Mouse (Mus musculus) spleen, adult 2 months (tissue): ENCODE measurements around the gene Gnaq.

Source experiments
- CTCF ChIP-seq: fragments of 200-500 bp; IDR thresholded peaks from 2 replicates; pipeline ENCODE4 v1.5.1; 2011; ENCODE audit warnings: mild to moderate bottlenecking, inconsistent platforms; ENCODE audit not compliant: insufficient read depth, insufficient read length, insufficient replicate concordance; ENCODE audit errors: extremely low read depth
- POLR2A ChIP-seq: fragments of 200-500 bp; IDR thresholded peaks from 2 replicates; pipeline ENCODE4 v1.6.1; 2011; ENCODE audit warnings: low read depth, low read length, inconsistent platforms

DNA sequence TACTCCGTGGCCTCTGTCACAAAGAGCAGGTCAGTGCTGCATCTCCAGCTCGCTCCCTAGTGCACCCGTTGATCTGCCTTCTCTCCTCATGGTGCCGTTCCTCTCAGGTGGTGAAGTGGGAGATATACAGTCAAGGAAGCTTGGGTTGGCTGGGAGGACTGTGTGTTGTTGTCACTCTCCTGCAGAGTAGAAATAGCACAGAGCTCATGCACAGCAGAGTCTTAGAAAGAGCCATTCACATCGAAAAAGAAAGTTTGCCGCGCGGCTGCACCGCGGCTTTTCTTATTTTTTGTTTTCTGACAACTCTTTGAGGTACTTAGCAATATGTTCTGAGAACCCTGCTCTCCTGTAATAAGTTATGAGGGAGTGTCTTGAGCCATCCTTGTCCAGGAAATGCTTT lies 10.4 kb downstream of the Gnaq start:
- no peak for TF ChIP-seq POLR2A
- TF ChIP-seq CTCF: no peak
